Mouse (Mus musculus): ENCODE data around the gene Nsun5.
"Not testable (repeated sequence)": the region's sequence is repeated elsewhere in the genome, so short reads cannot be mapped to it uniquely, and the experiment has no call there.

The Nsun5 gene

DNA sequence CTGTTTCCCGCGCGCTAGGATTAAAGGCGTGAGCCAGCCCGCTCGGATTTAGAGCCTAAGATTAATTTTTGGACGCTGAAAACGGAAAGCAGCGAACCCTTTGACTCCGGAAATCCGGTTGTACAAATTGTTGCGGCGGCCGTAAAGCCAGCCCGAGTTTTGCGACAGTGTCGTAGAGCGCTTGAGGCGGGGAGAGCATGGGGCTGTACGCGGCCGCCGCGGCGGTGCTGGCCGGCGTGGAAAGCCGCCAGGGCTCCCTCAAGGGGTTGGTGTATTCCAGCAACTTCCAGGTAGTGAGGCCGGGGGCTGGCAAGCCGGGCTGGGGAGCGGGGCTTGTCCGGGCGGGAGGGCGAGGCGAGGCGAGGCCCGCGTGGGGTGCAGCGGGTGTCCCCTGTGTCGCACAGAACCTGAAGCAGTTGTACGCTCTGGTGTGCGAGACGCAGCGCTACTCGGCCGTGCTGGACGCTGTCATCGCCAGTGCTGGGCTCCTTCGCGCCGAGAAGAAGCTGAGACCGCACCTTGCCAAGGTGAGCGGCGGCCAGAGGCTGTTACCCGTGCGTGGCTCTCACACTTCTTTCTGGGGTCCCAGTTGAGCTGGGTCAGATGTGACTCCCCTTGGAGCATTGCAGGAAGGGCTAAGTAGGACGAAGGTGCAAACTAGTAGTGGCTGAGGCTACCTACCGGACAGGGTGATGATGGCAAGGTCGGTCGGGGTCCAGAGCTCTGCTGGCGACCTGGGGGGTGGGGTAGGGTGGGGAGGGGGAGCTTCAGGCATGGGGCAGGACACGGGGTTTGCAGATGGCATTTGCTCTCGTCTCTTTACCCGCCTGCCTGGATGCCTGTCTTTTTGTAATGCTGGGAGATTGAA, at the start of gene Nsun5:
Nsun5 (plus strand) TSS at position 167 of the 868 bp plus-strand sequence.
- peak; percentile 86 to 94 for DNase-seq (ENCODE audit: low spot score in 2 of 2)

DNA sequence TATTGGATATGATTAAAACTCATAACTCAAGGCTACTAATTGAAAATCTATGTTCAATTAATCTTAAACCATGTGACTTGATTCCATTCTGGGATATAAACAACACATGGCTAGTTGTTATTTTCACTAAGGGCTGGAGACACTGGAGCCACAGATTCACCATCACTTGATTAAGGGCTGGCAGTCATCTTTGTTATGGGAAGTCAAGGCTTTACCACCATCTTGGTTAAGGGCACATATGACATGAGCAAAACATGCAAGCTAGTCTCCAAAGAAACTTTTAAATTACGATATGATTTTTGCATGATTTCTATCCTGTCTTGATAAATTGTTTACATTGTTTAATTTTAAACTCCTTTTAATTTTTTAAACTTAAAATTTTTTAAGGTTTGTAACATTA, 47.6 kb upstream of the Nsun5 start:
- no peak for DNase-seq (ENCODE audit: low spot score in 2 of 2)

DNA sequence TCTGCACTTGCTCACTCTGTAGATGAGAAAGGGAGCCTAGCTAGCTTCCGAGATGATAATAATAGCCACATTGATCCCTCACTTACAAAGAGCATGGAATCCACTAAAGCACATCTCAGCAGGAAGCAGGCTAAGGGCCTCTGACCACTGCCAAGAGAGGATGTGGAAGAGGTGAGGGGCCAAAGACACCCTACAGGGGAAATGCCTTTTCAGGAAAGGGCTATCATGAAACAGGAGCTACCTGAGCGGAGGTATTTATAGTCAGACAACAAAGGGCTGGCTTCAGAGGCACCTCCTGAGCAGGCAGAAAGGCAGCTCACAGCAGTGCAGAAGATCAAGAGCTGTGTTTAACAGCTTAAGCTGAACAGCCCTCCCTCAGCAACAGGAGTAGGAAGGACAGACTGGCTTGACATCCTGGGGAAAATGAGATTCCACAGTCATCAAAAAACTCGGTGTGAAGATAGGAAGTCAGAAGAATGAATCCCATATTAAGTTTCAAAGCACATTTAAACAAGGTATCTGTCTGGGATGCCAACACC, 43.6 kb upstream of the Nsun5 start:
- DNase-seq (ENCODE audit: low spot score in 2 of 2): no peak

DNA sequence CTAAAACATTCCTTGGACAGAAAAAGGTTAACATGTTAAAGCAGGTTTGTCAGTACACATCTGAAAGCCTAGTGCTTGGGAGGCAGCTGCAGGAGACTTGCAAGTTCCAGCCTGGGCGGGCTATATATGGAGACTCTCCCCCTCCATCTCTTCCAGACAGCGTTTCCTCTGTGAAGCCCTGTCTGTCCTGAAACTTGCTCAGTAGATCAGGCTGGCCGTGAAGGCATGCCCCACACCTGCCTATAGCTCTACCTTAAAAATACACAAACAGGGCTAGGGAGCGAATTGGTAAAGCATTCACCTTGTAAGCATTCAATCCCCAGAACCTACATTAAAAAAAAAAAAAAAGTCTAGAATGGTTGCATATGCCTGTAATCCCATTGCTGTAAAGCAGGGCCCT, 40.3 kb upstream of the Nsun5 start:
- no peak for DNase-seq (ENCODE audit: low spot score in 2 of 2)

DNA sequence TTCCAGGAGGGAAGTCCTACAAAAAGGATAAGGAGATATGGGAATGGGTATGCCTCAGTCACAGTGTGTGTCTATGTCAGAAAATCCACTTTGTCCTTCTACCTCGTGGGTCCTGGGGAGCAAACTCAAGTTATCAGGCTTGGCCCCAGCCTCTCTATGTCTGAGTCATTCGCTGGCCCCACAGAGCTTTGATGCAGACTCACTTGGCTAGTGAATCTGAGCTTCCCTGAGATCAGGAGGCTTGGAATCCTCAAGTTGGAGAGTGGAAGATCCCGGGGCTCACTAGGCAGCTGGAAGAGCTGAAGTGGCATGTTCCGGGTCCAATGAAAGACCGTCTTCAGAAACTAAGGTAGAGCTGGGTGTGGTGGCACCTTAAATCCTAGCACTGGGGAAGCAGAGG, 39.6 kb upstream of the Nsun5 start:
- DNase-seq (ENCODE audit: low spot score in 2 of 2): no peak

DNA sequence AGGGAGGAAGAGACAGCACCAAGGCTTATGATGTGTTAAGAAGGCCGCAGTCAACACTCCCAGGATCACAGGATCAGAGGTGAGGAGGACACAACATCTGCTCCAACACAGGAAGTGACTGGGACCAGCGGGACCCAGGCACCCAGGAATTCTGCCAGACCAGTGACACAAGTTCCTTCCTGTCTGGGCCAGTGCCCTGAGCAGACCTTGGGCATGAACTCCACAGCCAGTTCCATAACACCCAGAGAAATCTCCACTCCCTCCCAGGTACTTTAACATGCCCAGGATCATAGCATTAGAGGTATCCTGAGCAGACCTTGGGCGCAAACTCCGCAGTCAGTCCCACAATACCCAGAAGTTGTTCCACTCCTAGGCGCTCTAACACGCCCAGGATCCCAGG, 38.6 kb upstream of the Nsun5 start:
- DNase-seq (ENCODE audit: low spot score in 2 of 2): no peak

DNA sequence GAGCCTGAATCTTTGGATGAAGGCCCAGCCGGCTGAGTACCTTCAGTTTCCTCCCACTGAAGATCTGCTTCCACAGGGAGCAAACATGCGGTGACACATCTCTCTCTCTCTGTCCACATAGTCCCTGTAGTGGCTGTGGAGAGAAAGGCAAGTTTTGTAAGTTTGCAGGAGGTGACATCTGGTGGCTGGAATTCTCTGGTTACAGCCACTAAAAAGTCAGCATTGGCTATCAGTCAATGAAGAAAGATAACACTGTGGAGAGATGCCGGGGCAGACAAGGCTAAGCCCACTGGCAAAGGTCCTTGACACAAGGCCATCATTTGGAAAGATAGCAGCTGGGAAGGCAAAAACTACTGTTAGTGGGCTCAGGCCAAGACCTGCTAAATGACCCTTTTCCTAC, 32.2 kb upstream of the Nsun5 start:
- no peak for DNase-seq (ENCODE audit: low spot score in 2 of 2)

DNA sequence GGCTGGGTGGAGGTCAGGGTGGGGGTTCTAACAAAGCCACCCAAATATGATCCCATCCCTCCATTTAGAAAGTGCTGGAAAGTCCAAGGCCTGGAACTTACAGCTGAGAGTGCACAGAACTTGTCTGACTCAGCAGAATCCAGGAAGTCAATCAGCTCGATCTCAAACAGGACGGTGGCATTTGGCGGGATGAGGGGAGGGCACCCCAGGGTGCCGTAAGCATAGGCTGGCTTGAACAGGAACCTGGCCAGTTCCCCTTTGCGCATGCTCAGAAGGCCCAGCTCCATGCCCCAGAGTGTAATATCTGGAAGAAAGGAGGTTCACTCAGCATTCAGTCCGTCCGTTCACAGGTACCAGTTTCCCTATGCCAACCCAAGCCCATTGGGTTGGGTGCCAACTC, 23.8 kb upstream of the Nsun5 start:
- DNase-seq (ENCODE audit: low spot score in 2 of 2): no peak

DNA sequence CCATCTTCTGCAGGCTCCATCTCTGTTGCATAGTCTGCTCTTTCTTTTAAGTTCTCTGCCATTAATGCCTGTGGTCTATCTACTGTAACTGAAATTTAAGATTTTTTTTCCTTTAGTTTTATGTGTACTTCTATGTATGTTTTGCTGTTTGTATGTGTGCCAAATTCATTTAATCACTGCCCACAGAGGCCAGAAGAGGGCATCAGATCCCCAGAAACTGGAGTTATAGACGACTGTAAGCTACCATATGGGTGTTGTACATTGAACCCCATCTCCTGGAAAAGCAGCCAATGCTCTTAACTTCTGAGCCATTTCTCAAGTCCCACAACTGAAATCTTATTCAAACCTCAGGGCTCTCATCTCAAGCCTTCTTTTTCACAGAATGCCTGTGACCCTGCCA, 23.3 kb upstream of the Nsun5 start:
- DNase-seq (ENCODE audit: low spot score in 2 of 2): no peak

DNA sequence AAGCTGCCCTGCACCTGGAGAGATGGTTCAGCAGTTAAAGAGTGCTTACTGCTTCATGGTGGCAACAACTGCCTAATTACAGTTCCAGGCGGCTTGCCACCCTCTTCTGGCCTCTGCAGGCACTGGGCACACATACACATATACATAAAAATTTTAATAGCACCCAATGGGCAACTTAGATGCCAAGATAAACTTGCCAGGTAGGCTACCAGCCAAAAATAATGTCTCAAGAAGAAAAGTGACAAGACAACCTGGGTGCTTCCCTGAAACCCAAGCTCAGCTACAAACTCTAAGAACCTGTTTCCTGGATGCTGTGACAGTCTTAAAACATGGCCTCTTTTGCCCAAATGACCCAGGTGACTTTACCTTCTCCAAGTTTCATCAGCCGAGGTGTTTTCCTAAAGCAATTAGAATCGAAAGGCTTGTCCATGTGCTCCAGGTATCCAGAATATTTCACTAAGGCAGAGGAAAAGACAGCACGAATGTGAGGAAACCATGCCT, 22.2 kb upstream of the Nsun5 start:
- no peak for DNase-seq (ENCODE audit: low spot score in 2 of 2)

DNA sequence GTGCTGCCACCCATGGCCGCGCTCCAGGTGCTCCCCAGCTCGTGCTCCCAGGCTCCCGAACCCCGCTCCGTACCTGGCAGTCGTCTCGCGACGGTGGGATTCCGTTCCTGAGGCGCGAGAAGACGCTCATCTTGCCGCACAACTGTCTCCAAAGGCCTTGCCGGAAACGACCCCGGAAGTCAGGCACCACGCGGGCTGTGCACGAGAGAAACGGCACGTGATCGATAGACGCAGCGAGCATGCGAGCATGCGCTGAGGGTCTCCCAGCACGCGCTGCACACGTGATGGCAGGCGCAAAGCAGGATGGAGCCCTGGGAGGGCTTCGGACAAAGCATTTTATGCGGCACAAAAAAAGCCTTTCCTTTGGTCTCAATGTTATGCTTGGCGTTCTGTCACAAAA, 19.9 kb upstream of the Nsun5 start, which contains the start of gene Fkbp6:
Fkbp6 (minus strand) TSS at position 183 of the 400 bp plus-strand sequence.
- DNase-seq (ENCODE audit: low spot score in 2 of 2): no peak

DNA sequence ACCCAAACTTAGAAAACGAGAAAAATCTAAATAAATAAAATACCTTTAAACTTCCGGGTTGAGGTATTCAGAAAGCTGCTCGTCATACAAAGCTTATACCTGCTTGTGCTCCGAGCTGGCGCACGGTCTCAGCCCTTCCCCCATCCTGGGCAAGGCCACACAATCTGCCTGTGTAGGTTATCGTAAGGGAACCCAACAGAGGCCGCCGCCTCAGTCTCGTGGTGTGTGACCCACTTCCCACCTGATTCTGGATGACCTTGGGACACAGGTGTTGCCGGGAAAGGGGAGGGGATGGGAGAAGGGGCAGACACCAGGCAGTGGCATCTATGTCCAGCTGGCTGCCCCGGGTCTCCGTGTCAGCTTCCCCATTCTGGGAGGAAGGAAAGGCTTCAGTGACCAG, 18.1 kb upstream of the Nsun5 start:
- DNase-seq (ENCODE audit: low spot score in 2 of 2): no peak

DNA sequence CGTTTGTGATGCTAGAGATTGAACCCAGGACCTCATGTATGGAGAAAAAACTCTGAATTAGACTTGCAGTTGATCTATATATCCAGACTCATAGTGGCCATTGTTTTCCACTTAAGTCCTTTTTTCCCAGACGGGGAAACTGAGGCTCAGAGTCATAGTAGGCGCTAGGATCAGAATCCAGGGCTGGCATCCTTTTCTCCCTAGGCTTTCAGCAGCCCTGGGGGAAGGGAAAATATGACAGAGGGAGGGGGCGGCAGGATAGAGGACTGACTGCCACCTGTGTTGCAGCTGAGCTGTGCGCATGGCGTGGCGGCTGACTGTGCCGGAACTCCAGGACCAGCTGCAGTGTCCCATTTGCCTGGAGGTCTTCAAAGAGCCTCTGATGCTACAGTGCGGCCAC, 16.8 kb upstream of the Nsun5 start, which contains the start of gene Trim50:
Trim50 (plus strand) TSS at position 301 of the 400 bp plus-strand sequence.
- no peak for DNase-seq (ENCODE audit: low spot score in 2 of 2)

DNA sequence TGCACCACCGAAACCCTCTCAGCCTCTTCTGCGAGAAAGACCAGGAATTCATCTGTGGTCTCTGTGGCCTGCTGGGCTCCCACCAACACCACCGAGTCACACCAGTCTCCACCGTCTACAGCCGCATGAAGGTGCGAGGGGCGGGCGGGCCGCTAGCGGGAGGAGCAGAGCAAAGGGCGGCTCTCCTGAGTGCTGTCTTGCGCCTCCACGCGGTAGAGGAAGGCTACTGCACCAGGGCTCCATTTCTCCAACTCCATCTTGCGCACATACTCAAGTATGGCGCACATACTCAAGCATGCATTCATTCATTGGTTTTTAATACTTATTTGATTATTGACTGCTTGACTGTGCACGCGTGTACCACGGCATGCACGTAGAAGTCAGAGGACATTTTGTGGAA, 16.2 kb upstream of the Nsun5 start:
- DNase-seq (ENCODE audit: low spot score in 2 of 2): no peak

DNA sequence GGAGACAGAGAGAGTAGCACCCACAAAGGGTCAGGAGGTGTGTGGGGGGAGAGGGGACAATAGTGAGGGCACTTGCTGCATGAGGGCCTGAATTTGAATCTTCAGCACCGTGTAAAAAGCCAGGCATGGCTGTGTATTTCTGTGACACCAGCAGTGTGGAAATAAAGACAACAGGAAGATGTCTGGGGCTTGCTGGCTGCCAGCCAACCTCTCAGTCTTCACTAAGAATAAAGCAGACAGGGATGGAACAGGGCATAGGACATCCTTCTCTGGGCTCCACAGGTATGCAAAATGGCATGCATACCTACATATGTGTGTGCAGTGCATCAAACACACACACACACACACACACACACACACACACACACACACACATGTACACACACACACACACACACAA, 13.7 kb upstream of the Nsun5 start:
- DNase-seq (ENCODE audit: low spot score in 2 of 2): no peak

DNA sequence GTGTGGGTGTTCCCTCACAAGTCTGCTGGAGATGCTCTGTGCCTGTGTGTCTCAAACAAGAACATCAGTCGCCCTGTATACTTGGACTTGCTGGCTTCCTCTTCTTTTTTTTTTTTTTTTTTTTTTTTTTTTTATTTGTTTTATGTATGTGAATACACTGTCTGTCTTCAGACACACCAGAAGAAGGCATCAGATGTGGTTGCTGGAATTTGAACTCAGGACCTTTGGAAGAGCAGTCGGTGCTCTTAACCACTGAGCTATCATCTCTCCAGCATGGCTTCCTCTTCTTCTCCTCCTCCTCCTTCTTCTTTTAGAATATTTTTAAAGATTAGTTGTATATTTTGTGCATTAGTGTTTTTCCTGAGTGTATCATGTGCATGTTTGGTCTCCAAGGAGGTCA, 12.2 kb upstream of the Nsun5 start:
- DNase-seq (ENCODE audit: low spot score in 2 of 2): no peak

DNA sequence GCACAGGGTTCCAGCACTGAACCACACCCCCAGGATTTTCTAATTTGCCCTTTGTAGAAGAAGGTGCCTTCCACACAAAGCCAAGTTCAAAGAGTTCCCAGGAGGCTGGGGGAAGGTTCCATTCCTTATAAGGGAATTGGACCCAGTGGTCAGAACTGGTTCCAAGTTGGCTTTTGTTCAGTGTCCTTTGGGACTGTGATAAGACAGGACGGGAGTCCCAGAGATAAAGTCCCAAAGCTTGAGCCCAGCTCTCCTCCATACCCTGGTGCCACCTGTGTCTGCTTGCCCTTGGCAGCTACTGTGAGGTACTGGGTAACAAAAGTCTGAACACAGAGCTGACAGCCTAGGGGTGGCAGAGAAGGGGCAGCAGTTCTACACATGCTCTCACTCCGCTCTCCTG, 10.0 kb upstream of the Nsun5 start:
- no peak for DNase-seq (ENCODE audit: low spot score in 2 of 2)

DNA sequence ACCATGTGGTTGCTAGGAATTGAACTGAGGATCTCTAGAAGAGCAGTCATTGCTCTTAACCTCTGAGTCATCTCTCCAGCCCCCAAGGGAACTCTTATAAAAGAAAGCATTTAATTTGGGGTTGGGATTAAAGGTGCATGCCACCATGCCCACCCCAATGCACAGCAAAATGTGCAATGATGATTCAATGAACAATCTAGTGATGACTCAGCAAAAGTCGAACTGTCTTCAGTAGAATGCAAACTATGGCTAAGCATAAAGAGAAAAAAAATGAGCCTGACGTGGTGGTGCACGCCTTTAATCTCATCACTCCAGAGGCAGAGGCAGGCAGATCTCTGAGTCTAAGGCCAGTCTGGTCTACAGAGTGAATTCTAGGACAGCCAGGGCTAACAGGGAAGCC, 7.2 kb upstream of the Nsun5 start:
- no peak for DNase-seq (ENCODE audit: low spot score in 2 of 2)

DNA sequence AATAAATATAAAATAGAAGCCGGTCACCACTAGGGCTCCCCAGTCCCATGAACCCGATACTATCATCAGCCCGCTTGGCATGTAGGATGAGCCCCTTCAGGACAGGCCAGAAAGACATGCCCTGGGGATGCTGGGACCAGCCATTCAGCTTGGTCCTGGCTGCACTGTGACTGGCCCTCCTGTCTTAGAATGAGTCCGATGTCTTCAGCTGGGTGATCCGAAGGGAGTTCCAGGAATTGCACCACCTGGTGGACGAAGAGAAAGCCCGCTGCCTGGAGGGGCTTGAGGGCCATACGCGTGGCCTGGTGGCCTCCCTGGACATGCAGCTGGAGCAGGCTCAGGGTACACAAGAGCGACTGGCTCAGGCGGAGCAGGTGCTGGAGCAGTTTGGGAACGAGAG, 6.2 kb upstream of the Nsun5 start:
- DNase-seq (ENCODE audit: low spot score in 2 of 2): no peak

DNA sequence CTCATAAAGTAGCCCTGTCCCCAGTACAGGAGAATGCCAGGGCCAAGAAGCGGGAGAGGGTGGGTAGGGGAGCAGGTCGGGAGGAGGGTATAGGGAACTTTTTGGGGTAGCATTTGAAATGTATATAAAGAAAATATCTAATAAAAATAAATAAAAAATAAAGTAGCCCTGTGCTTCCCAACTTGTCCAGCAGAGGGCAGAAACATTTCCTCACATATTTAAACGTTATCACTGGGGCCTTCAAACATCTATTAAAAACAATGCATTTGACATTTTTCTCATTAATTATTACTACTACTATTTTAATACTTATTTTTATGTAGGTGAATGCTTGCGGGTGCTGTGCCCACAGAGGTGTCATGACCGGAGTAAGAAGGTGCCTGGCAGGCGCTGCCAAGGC, 1.9 kb upstream of the Nsun5 start:
- DNase-seq (ENCODE audit: low spot score in 2 of 2): no peak

DNA sequence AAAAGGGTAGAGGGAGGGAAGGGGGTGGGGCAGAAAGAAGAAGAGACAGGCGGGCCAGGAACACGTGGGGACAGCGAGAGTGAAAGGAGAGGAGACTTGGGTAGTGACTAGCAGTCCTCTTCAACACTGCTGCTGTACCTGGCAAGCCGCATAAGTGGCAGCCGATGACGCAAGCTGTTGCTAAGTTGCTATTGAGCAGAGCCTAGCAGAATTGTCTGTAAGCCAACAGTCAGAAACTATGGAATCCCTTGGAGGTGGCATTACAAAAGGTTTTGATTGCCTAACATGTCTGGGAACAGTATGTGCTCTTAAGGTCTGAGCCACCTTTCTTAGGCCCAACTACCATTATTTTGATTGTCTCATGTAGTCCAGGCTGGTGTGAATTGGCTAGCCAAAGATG, 1.4 kb upstream of the Nsun5 start:
- no peak for DNase-seq (ENCODE audit: low spot score in 2 of 2)

DNA sequence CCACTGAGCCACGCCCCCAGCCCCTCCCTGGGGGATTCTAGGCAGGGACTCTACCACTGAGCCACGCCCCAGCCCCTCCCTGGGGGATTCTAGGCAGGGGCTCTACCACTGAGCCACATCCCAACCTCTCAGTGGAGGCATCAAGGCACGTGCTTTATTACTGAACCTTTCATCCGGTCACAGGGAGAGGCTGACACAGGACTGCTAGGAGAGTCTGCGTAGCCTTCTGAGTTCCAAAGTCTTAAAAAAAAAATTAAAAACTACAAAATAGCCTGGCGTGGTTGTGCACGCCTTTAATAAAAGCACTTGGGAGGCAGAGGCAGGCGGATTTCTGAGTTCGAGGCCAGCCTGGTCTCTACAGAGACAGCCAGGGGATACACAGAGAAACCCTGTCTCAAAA, 557 bp upstream of the Nsun5 start:
- not testable (repeated sequence) for DNase-seq (ENCODE audit: low spot score in 2 of 2)

DNA sequence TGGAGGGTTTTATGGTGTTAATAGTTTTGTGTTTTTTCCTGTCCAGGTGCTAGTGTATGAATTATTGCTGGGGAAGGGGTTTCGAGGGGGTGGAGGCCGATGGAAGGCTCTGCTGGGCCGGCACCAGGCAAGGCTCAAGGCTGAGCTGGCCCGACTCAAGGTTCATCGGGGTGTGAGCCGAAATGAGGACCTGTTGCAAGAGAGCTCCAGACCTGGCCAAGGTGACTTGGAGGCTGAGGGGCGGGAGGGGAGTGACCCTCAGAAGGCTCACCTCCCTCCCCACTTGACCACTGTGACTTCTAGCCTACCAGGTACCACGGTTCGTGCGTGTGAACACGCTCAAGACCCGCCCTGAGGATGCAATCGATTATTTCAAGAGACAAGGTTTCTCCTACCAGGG, 1.4 kb downstream of the Nsun5 start:
- DNase-seq (ENCODE audit: low spot score in 2 of 2): no peak

Data from frontal cortex, postnatal 10 days (tissue).